Mouse (Mus musculus): ENCODE results near the gene Tuft1. TPM values are rescaled to one million over a fixed set of nuclear protein-coding genes. Genes with fewer than 3 reads are reported as not detected.

Tuft1 gene
- 5.9 and 6.1 TPM in 2 replicates for polyA plus RNA-seq (2012; rRNA removed)

DNA sequence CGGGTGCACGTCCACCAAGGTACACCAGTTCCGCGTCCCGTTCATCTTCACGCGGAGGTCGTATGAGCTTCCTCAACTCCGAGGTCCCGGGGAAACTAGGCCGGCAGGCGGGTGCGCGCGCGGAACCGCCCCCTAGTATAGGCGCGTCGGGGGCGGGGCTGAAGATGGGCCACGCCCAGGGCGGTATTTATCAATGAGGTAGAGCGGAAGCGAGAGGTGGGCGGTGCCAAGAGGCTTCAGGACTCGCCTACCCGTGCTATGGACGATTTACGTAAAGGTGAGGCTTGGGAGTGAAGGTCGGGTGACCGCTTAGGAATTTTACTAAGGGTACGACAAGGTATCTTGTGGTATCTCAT is at the start of gene Tuft1:
Tuft1 (minus strand) TSS at position 133 of the 356 bp plus-strand sequence.

GRCm38 (mm10) chr3:94693329-94693825 is 34.7 kb upstream of the Tuft1 start, which contains the start of gene Selenbp2:
Selenbp2 (plus strand) TSS chr3:94693556.

DNA sequence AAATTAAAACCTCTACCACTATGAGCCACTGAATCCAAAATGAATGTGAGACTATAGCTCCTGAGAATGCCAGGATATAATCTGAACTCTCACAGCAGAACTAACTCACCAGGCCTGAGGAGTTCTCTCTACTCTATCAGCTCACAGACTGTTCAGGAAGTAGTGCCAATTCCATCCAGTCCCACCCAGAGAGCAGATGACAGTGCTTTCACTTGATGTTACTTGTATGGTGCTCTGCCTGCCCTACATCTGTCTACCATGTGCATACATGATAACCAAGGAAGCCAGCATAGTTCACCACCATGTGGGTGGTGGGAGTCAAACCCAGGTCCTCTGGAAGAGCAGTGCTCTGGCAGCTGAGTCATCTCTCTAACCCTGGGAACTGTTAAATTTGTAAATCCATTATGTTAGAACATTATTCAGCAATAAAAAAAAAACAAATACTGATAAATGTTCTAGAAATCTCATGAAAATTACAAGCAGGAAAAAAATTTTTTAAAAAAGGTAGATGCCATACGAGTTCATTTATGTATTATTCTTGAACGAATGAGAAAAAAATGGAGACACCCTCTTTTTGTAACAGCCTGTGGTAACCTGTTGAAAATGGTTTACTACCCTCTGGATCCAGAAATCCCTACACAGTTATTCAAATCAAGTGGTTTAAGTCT is 16.0 kb downstream of the Tuft1 start, which contains the start of gene Gm10972:
Gm10972 (plus strand) TSS at position 618 of the 668 bp plus-strand sequence.

GRCm38 (mm10) chr3:94582456-94582891 is 76.2 kb downstream of the Tuft1 start, which contains the start of gene Snx27:
Snx27 (minus strand) TSS chr3:94582716.

Other genes starting within 250 kb of the Tuft1 start
- 2.4 and 3.3 TPM in 2 replicates for gene Tdrkh, start 245.6 kb downstream of the Tuft1 start, polyA plus RNA-seq (2012; rRNA removed)
- gene Mrpl9, start 215.6 kb downstream of the Tuft1 start, polyA plus RNA-seq (2012; rRNA removed), result 35.3 and 41.5 TPM in 2 replicates
- 0.03 TPM in 1 of 2 replicates, not detected in the other for gene Oaz3, start 215.0 kb downstream of the Tuft1 start, polyA plus RNA-seq (2012; rRNA removed)
- gene Celf3, start 180.6 kb downstream of the Tuft1 start, polyA plus RNA-seq (2012; rRNA removed), result 0.02 and 0.15 TPM in 2 replicates
- 0.12 TPM in 2 replicates for gene Riiad1, start 178.5 kb downstream of the Tuft1 start, polyA plus RNA-seq (2012; rRNA removed)
- gene Snx27, start 76.2 kb downstream of the Tuft1 start, polyA plus RNA-seq (2012; rRNA removed), result 6.1 and 6.7 TPM in 2 replicates
- not detected in 2 replicates for gene Gm10972, start 15.8 kb downstream of the Tuft1 start, polyA plus RNA-seq (2012; rRNA removed)
- 16.9 and 20.6 TPM in 2 replicates for gene Selenbp2, start 34.7 kb upstream of the Tuft1 start, polyA plus RNA-seq (2012; rRNA removed)
- 5.1 and 5.5 TPM in 2 replicates for gene Cgn, start 127.6 kb upstream of the Tuft1 start, polyA plus RNA-seq (2012; rRNA removed)
- 5.7 and 6.9 TPM in 2 replicates for gene Pogz, start 178.7 kb upstream of the Tuft1 start, polyA plus RNA-seq (2012; rRNA removed)
- 159 and 182 TPM in 2 replicates for gene Psmb4, start 228.1 kb upstream of the Tuft1 start, polyA plus RNA-seq (2012; rRNA removed)